Comparison of ENCODE assay signal across 28 mouse cellular contexts in the genomic region with DNA sequence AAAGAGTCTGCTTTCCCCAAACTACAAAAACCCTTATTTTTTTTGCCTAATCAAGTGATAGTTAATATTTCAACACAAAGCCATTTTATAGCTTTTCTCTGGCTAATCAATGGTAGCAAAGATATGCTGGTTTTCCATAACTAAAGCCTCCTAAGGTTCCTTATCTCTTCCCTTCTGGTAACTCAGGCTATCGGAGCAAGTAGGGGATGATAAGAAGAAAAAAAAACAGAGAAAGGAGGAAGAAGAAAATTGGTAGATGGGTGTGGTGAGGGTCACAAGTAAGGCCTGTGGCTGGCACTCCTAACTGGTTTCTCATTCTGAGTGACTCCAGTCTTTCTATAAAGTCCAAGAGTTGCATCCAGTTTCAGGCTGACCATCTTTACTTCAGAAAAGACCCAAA. TPM values are rescaled to one million over a fixed set of nuclear protein-coding genes. Genes with fewer than 3 reads are reported as not detected.
"Had no signal": no experiment of that assay in that cellular context is flagged by ENCODE, and none has a peak within 500 bp of the region (broad histone marks: within the 10 kb centered on the region; RNA-seq: fewer than 3 reads in every experiment).

No protein-coding gene starts in this region.

- H3K4me1 ChIP-seq: liver, embryonic 15.5 days had no signal

- H3K27ac ChIP-seq: gastrocnemius, adult 2 months; heart, adult 2 months; heart, embryonic 13.5 days; heart, embryonic 15.5 days; hindbrain, embryonic 13.5 days; hindbrain, embryonic 15.5 days; hindbrain, postnatal 0 days; kidney, embryonic 15.5 days; kidney, postnatal 0 days; left cerebral cortex, adult 2 months; limb, embryonic 10.5 days; limb, embryonic 12.5 days; liver, embryonic 13.5 days; liver, embryonic 15.5 days had no signal

- H3K36me3 ChIP-seq: heart, embryonic 13.5 days; heart, embryonic 15.5 days; hindbrain, embryonic 13.5 days; hindbrain, embryonic 15.5 days; kidney, embryonic 15.5 days; limb, embryonic 10.5 days; limb, embryonic 12.5 days; liver, embryonic 13.5 days; liver, embryonic 15.5 days had no signal

- H3K27me3 ChIP-seq: kidney, embryonic 15.5 days; limb, embryonic 12.5 days had no signal

- H3K4me3 ChIP-seq: gastrocnemius, adult 2 months; heart, adult 2 months; heart, embryonic 13.5 days; heart, embryonic 15.5 days; hindbrain, embryonic 13.5 days; hindbrain, embryonic 15.5 days; kidney, embryonic 15.5 days; left cerebral cortex, adult 2 months; limb, embryonic 10.5 days; limb, embryonic 12.5 days; liver, embryonic 13.5 days; liver, embryonic 15.5 days had no signal

- DNase-seq: gastrocnemius, adult 2 months; gastrocnemius, postnatal 10 days; gastrocnemius, postnatal 25 days; heart, adult 11 months; heart, adult 2 months; heart, postnatal 14 days; heart, postnatal 36 days; kidney, adult 18-20 months; kidney, adult 9 months; kidney, postnatal 14 days; kidney, postnatal 36 days; layer of hippocampus, adult 9-11 months; liver; liver, embryonic 13.5 days had no signal

- H3K9me3 ChIP-seq: heart, embryonic 13.5 days; heart, embryonic 15.5 days; hindbrain, embryonic 13.5 days; hindbrain, embryonic 15.5 days; kidney, embryonic 15.5 days; limb, embryonic 10.5 days; limb, embryonic 12.5 days; liver, embryonic 13.5 days; liver, embryonic 15.5 days had no signal

- H3K4me2 ChIP-seq: heart, embryonic 11.5 days; heart, embryonic 13.5 days; heart, embryonic 15.5 days; hindbrain, embryonic 13.5 days; hindbrain, embryonic 15.5 days; kidney, embryonic 15.5 days; limb, embryonic 12.5 days; liver, embryonic 11.5 days; liver, embryonic 13.5 days; liver, embryonic 15.5 days had no signal

- ATAC-seq: hindbrain, postnatal 0 days had no signal

- H3K9ac ChIP-seq: heart, embryonic 13.5 days; heart, embryonic 15.5 days; hindbrain, embryonic 13.5 days; hindbrain, embryonic 15.5 days; kidney, embryonic 15.5 days; limb, embryonic 12.5 days; liver, embryonic 13.5 days; liver, embryonic 15.5 days had no signal

RNA-seq across cellular contexts. Expression of a gene that starts 40.3 kb away (rescaled TPM):
- total RNA-seq: hematopoietic stem cell, adult 5-6 weeks had no signal
